Mouse (Mus musculus) cerebellum, adult 11 months (tissue): ENCODE measurements around the gene Ube2o.

Experiments used
- DNase-seq: peaks from one replicate; pipeline ENCODE4 v3.0.0; 2022

Gene Ube2o

DNA sequence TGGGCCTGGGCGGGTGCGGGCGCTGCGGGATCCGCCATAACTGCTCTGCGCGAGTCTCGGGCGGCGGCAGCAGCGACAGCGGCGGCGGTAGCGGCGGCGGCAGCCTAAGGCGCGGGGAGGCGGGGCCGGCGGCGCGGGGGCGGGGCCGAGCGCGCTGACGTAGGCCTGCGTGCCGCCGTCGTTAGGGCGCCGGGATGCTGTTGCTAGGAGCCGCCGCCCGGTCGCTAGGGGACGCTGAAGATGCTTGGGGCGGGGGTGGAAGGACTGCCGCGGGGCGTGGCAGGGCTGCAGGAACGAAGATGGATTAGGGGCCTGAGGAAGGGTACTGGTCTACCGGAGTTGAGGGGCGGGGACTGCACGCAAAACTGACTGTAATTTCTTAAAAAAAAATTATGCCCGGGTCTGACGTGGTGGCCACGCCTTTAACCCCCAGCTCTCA lies at the start of gene Ube2o:
Ube2o (minus strand) TSS at position 72 of the 439 bp plus-strand sequence.
- peak; percentile 83 for DNase-seq

DNA sequence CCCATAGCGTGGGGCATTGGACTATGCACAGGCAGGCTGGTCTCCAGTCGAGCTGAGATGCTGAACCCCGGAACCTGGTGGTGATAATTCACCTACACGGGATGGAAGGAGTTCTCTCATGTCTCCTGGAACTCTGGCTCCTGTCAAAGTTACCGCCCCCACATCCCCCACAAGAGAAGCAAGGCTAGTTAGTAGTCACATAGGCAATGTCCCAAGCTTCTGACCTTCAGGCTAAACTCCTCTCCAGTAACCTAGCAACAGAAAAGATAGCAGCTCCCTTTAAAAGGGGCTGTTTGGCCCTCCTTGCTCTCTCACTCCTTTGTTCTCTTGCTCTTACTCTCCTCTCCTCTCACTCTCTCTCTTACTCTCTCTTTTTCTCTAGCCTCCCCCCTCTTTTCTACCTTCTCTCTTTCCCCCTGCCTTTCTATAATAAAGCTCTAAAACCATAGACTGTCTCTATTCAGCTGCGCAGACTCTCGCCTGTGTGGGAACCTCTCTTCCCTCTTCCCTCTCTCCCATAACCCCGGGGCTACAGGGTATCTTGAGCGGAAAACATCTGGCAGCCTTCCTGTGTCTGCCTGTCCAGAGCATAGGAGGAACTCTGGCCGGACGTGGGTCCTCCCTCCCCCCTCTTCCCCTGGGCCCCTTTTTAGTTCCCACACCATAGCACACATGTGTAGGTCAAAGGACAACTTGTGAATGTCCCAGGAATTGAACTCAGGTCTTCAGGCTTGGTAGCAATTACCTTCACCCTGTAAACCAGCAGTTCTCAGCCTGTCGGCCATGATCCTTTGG lies 49.1 kb upstream of the Ube2o start:
- DNase-seq: no peak

DNA sequence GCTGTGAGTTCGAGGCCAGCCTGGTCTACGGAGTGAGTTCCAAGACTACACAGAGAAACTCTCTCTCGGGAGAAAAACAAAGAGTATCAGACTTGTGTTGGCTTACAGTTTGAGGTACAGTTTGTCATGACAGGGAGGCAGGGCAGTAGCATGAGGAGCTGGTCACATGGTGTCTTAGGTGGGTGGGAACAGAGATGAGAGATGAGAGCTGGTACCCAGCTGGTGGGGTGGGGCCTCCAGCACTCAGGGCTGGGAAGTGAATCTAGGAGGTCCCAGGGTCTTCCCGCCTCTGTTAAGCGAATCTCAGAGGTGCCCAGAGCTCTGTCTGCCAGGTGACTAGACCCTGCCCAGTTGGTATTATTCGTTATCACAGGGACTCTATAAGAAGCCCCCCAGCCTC lies 48.2 kb upstream of the Ube2o start:
- no peak for DNase-seq

DNA sequence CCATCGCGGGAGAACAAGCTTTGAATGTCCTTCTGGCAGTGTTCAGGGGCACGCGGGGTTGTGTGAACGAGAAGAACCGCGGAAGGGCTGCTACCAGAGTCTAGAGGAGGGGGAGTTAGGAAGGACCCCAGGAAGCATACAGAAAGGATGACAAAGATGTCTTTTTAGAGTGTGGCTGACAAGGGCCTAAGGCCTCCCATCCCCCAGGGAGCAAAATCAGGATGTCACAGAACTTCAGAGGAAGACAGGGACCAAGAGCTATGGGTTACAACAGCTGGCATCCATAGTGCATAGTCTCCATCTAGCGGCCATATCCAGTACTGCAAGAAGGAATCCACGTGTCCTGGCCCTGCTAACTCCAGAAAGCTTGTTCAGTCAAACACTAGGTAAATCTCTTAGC lies 47.5 kb upstream of the Ube2o start:
- DNase-seq: peak; percentile 82

DNA sequence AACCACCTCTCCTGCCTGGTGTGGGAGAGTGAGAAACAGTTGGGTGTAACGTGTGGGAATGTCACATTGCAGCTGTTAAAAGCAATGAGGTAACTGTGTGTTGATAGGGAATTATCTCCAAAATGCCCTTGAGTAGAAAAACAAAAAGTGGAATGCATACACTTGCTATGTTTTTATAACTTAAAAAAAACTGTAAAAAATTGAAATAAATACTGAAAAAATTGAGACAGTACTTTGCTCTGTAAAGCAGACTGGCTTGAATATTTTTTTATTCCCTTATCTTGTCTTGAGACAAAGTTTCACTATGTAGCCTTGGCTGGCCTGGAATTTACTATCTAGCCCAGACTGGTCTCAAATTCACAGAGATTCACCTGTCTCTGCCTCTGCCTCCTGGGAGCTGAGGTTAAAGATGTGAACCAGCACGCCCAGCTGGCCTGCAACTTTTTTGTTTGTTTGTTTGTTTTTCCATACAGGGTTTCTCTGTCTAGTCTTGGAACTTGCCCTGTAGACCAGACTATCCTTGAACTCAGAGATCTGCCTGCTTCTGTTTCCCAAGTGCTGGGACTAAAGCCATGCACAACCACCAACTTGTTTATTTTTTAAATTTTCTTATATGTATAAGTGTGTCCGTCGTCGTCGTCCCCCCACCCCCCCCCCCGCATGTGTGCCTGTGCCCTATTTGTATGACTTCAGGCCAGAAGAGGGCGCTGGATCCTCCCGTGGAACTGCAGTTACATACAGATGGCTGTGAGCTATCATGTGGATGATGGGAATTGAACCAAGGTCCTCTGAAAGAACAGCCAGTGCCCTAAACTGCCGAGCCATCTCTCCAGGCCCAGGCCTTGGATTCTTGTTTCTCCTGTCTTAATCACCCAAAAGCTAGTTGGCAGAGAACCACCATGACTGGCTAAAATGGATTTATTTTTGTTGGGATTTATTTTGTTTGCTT lies 46.1 kb upstream of the Ube2o start:
- DNase-seq: no peak

DNA sequence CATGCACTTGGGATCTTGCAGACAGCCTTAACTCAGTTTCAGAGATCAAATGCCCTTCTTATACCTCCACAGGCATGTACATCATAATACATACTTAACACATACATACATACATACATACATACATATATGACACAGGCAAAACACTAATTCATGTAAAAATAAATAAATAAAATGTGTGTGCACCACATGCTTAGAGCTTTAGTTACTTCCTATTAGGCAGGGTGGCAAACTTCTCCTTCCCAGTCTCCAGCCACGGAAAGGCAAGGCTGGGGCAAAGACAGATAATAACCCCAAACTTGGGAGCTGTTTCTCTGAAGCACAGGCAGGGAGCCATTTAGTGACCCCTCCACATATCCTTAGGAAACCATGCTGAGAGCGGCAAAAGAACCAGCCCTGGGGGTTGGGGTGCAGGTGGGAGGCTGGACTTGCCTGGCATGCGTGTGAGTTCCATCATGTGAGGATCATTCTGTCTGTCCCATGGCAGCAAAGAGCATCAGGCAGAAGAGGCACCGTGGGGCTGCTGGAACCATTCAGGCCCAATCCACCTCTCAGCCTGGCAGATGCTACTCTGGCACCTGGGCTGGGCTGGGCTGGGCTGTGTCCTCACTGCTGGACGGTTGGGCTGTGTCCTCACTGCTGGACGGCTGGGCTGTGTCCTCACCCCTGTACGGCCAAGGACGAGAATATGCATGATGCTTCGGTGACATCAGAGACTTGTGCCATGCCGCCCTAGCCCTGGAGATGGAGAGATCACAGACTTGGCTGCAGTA lies 45.2 kb upstream of the Ube2o start, which contains the start of gene Rhbdf2:
Rhbdf2 (minus strand) TSS at position 721 of the 773 bp plus-strand sequence.
- DNase-seq: no peak

DNA sequence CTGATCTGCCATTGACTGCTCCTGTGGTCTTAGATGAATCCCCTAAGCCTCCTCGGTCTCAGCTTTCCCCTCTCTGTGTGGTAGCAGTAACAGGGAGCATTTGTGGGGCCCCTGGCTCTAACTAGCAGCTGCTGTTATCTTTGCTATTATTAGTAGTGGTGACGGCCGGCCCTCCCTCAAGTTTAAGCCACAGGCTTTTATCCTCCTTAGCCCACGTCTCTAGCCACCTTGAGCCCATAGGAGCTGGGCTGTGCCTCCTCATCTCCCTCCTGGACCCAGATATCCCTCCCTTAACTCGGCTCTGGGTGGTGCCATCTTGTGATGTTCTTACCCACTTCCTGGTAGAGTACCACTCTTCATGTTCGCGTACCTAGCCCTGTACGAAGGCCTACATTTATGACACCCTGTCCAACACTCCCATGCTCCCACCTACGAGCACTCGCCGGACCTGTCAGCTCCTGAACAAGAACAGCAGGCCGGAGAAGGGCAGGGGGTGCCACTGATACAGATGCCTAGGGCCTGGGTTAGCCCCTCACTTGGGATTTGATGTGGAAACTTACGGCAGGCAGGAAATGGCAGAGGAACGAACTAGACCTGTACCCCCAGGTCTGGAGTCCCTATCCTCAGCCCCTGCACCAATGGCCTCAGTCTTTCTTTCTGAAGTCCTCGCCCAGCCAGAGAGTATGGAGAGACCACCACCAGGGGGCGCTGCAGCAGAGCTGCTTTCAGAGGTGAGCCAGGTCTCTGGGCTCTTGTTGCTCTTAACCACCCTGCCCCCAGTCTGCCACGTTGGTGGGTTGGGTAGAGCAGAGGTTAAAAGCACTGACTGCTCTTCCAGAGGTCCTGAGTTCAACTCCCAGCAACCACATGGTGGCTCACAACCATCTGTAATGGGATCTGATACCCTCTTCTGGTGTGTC lies 44.1 kb upstream of the Ube2o start:
- DNase-seq: no peak

DNA sequence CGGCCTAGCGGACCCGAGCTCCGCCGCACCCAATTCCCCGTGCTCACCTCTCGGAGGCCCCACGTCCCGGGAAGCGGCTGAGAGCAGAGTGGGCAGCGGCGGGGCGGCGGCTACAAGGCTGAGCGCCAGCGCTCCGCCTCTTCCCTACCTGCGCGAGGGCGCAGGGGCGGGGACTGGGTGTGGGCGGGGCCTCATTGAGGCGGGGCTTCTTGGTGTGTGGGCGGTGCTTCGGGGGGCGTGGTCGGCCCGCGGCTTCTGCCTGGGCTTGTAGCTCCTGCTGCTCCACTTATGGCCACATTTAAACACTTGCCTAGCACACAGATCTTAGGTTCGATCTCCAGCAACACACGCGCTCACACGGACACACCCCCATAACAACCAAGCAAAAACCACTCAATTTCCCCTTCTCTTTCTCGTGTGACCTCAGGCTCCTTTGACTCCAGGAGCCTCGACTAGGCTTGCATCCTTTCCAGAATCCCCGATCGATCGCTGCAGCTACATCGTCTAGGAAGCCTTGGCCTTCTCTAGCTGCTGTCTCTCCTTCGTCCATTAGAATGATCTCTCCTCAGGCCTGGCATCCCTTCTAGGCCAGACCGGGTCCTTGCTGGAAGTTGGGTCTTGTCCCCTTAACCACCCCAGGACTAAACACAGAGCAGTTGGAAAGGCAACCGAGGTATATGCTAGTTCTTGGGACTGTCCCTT lies 43.0 kb upstream of the Ube2o start:
- no peak for DNase-seq

DNA sequence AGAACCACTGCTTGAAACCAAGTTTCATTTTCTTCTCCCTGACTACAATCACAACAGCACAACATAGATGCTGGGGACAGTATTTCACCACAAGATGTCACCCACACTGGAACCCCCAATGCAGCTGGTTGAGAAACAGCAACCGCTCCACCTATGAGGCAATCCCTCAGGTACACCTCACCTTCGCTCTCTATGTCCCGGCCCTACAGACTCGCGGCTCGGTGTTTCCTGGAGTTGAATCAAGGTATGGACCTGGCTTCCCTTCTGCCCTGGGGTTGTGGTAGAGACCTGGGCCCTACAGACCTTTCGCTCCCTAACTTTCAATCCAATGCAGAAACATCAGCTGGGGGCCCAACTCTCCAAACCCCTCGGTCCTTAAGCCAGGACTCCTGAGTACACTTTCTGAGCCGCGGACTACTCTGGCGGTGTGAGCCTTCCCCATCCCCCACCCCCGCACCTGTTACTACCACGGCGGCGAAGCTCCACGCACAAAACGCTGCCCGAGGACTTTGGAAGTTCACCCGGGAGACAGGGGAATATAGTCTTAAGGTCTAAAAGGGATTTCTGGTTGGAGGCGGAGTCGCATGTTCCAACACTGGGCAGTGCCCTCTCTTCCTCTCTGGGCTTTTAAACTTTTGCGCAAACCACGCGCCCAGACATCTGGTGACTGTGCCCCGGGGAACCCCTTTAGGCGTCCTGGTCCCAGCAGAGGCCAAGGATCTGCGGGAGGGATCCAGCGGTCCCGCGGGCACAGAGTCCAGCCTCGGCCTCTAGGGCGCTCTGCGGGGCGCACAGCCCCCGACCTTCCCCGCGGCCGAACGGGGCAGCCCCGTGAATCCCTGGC lies 42.3 kb upstream of the Ube2o start:
- DNase-seq: no peak

DNA sequence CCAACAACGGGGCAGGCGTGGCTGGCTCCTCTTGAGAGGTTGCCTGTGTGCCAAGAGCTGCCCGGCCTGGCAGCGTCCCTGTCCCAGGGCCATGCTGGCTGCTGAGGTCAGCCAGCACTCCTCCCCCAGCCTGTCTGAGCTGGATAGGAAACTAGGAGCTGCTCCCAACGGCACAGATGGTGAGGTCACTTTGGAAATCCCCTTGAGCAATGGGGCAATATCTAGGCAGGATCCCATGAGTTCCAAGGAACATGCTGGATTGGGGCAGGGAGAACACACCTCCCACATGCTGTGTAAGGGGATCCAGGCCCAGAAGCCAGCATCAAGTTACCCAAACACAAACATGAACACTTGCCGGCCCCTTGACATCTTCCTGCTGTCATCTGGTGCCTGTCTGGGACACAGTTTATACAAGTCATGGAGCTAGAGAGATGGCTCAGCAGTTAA lies 40.0 kb upstream of the Ube2o start:
- peak; percentile 77 for DNase-seq

DNA sequence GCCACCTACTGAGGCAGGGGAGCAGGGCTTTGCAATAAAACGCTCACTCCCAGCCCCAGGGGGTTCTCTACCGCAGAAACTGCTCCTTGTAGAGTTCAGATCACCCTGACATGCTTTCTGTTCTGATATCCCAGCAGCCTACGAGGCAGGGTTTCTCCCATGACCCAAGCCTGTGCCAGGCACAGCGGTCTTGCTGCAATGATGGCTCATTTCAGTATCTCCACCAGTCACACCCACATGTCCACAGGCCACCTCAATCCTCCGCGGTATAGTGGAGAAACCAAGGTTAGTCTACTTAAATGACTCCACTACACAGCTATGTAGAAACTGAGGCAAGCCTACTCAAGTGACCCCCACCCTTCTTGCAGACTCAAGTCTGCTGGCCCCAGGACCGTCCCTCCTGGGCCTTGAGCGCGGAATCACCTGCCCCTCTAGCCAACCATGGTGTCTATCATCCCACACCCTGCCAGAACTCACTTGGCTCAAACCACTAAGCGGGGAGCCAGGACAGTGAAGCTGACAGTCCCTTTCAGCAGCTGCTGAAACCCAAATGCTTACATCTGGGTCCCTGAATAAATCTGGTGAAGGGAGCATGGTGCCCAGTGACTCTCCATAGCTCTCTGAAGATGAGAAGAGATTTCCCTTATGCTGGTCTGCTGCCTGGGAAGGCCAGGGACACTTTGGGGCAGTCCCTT lies 39.5 kb upstream of the Ube2o start:
- DNase-seq: no peak

DNA sequence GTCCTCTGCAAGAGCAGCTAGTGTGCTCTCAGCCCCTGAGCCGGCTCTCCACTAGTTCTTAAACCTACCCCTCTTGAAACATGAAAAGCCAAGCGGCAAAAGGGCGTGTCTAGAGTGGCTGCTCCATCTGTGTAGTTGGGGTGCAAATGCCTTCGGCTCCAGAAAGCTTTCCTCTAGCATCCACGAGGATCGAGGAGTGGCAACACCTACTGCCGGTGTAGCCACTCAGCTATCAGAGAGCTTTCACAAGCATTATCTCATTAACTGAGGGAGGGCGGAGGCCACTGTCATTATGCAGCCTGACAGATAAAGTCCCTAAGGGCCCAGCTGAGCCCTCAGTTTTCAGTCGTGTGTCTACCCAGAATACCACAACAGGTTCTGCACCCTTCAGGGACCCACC lies 38.8 kb upstream of the Ube2o start:
- DNase-seq: no peak

DNA sequence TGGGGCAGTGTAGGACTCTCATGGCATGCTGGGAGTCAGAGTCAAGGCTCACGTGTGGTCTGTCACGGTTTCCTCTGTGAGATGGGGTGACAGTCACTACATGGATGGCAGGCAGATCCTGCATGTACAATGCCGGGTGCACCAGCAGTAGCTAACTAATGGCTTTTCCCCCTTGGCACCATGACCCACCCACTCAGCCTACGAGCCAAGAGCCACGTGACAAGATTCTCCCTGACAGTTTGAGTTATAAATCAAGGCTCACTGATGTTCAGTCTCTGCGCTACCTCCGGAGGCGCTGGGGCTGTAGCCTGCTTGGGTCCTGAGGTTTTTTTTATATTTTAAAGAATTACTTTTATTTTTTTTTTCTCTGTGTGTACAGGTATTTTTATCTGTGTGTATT lies 38.3 kb upstream of the Ube2o start:
- DNase-seq: no peak

DNA sequence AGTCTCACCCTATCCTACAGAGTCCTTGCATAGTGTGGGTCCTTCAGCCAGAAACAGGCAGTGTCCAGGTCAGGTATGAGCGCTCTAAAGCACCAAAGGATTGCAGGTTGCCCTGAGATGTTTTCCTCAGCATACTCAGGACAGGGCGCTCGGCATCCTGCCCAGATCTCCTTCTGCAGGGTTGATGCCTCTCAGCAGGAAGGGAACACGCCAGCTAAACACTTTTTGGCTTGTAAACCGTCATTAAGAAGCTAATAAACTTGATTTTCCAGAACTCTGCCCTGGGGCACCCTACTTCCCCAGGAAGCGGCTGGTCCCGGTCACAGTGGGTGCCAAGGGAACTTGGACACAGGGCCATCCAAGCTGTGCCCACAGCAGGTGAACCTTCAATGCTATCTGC lies 37.9 kb upstream of the Ube2o start:
- DNase-seq: peak; percentile 55

DNA sequence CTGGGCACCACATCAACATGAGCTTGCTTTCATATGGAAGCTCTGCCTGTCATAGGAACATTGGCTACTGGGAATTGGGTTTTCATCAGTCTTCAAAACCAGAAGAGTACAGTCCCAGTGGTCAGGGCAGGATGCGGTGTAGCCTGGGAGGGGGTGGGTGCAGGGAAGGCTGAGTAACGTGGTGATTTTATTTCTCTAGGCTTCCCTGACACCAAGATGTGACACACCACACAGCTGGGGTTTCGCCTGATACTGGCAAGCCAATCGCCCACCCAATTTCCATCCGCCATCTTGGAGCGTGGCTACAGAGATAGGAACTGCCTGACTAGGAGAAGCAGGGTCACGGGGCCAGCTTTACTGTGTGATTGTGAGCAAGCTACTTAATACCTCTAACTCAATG lies 37.4 kb upstream of the Ube2o start:
- DNase-seq: no peak

DNA sequence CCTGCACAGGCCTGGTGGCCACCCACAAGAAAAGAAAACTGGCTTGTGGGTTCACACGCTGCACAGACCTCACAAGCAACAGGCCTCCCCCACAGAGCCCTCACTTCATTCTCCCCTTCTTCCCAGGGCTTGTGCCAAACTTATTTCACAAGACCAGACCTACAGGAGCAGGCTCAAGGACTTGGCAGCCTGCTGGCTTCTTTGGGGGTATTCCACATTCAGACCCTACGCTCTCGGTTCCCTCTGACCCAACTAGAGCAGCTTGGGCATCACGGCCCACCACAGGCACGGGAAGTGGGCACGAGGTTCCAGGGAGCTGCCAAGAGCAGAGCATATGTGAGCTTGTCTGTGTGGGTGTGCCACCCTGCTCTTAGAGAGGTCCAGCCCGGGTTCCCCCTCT lies 36.4 kb upstream of the Ube2o start:
- no peak for DNase-seq

DNA sequence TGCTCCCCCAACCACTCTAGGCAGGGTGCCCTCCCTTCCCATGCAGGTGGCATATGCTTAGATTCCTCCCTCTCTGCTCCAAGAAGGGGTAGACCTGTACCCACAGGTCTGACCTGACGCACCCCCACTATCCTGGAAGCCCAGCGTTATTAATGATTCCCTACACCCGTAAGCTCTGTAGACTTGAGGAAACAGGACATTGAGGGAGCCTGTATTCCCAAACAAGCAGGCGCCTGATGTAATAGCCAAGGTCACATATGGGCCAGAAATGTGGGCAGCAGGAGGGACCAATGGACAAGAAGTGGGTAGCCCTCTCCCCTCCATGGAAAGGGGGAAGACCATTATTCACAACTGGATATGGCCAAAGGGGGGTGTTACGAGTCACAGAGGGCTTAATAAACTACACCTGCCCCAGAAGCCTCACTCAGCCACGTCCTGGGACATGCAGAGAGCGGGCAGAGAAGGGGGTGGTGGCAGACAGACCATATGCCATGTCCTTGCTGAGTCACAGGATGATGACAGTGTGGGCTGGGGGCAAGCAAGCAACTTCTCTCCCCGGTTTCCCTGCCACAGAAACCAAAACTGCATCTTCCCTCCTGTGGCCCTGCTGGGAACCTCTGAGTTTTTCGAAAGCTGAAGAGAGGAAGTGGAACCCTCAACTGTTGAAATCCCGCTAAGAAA lies 35.3 kb upstream of the Ube2o start:
- DNase-seq: no peak

DNA sequence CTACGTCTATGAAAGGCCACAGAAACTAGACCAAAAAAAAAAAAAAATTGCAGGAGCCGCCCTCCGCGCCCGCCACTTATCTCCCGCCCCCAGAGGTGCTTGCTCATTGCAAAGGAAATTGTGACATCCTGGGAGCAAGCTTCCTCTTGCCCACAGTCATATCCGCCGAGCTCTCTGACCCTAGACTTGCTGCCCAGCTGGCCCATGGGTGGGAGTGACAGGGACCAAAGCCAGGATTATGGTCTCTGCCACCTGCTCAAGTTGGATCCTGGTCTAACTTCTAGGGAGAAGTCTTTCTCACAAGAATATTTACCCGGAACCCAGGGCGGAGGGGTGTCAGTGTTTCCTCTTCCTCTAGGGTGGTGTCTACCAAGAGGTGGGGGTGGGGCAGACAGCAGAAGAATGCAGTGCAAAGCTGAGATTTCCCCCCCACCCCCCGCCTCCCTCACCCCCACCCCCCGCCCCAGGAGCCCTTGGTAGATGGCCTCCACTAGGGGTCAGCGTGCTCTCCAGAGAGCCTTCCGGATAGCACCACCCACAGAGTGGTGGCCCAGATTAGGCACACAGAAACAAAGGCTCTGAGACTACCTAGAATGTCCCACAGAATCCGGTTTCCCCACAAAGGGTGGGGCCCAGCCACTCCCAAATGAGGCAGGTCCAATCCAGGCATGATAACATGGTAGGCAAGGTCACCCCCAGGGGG lies 34.6 kb upstream of the Ube2o start:
- no peak for DNase-seq
